Mouse (Mus musculus) induced T-regulatory cell, adult 2 months (primary cell): ENCODE measurements around the gene Scnn1b.

Experiments used
- DNase-seq: peaks from one replicate; pipeline ENCODE4 v3.0.0-alpha.2; 2012; ENCODE audit warnings: low read depth

Gene Scnn1b

DNA sequence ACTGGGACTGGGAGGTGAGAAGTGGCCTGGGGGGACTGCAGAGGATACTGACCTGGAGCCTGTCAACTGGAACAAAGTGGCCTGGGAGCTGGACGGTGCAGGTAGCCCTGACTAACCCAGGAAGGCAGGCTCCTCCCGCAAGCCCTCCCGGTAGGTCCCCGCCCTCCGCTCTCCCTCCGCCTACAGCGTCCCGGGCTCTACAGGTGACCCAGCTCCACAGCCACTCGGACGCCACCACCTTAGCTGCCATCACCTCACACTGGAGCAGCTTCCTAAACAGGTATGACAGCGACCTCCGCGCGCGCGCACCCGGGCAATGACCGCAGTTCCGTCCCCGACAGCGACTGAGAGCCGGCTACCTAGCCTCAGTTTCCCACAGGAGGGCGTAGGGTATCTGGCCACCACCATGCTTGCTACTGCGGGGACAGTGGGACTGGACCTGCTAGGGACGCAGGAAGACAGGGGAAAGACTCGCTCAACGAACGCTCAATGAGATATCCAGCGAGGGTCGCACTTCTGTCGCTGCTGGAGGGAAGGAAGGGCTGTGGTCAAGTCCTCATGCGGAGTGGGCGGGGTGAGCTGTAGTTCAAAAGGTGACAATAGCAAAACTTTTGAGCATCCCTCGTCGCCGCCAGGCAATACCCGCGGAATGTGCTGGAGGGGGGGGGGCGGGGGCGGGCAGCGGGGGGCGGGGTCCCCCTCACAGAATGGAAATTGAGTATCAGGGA is at the start of gene Scnn1b:
Gene Scnn1b (plus strand): TSS at position 181 of the 728 bp plus-strand sequence.
- DNase-seq: no peak

DNA sequence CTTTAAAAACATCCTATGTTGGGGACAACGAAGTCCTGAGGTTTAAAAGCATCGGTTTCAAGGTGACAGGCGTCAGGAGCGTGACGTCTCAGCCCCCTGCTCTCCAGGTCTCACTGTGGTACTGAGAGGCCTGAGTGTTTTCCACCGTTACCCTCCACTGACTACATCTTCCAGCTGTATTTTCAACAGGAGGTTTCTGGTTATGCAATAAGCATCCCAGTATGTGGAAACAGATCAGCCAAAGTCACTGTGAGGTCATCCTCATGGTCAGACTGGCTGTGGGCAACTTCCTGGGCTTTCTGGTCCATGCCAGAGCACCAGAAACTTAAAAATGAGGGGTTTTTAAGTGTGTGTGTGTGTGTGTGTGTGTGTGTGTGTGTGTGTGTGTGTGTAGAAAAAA is 43.2 kb upstream of the Scnn1b start:
- no peak for DNase-seq

DNA sequence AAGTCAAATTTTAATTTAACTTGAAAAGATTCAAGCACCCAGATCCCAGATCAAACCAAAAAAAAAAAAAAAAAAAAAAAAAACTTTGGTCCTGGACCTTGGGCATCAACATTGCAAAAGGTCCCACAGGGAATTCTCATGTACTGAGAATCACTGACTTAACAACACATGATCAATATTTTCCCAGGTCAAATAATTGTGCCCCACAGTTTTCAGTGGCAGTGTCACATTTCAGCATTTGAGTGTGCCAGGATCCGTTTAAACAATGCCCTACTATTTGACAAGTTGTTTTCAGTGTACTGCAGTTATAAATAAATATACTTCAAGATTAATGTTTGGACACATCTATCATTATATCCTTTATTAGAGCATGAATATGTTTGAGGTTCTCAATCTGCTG is 36.4 kb upstream of the Scnn1b start:
- no peak for DNase-seq

DNA sequence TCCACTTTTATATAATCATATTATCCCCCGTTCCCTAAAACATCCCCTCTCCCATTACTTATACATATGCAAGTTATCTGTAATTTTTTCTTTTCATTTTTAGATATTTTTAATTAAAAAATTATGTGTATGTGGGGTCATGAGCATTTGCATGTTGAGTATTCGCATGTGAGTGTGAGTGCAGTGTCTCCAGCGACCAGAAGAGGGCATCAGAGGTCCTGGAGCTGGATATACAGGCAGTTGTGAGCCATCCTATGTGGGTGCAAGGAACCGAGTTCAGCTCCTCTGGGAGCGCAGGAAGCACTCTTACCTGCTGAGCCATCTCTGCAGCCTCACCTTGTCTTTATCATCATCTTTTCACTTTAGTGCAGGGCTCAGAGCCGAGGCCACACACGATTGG is 29.4 kb upstream of the Scnn1b start:
- DNase-seq: peak; percentile 11

DNA sequence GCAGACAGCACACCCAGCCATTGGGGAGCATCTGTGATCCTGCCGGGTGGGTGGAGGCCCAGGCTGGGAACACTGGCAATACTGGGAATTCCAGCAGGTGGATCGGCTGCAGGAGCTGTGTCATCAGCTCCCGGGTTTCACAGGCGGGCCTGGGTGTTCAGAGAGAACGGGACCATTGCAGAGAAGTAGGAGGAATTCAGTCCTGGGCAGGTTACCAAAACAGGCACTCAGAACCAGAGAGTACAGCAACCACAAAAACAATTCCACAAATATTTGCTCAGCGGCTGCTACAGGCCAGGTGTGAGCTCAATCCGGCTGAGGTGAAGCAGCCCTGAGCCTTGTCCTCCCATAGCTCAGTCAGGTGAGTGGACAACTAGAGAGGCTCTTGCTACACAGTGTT is 28.0 kb upstream of the Scnn1b start:
- DNase-seq: no peak

DNA sequence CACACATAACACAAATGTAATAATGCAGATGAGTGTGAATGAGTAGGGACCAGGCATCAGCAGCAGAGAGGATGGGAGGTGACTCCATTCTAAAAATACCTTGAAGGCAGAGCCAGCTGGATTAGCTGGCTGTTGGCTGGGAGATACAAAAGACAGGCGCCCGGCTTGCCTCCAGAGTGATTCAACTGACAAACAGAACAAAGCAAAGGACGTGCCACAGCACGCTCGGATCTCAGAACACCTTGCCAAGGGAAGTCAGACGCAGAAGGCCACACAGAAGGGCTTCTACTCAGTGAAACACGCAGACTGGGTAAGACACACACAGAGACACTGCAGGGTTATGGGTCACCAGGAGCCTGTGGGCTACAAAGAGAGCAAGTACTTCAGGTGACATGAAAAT is 24.0 kb upstream of the Scnn1b start:
- DNase-seq: no peak

DNA sequence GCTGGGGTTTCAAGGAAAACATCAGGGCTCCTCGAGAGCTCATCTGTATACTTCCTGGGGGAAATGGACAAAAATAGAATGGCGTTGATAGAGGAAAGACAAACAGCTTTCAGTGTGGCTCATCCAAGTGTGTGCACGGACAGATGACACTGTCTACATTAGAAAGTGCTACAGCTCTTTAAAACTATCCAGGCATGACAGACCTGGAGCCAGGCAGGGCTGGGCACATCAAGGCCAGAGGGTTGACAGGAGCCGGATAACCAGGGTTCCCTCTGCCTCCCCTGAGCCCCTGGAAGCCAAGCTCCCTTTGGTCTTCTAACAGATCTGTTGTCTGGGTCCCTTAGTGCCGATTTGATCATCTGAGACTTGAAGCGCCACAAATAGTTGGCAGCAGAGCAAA is 22.6 kb upstream of the Scnn1b start:
- no peak for DNase-seq

DNA sequence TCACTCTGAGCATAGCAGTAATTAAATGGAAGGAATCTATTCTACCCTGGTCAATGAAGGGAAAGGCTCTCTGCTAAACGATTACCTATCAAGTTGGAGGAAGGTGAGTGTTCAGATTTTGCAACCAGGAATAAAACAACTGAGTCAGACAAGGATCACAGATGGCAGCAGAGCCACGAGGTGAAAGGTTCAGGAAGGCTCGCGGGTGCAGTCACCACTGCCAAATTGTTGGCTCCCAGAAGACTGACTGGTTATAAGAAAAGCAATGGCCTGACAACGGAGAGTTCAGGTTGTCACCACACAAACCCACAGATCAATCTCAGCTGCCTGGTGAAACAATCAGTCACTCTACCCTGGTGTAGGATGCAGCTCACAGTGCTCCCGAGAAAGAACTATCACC is 18.9 kb upstream of the Scnn1b start:
- no peak for DNase-seq

DNA sequence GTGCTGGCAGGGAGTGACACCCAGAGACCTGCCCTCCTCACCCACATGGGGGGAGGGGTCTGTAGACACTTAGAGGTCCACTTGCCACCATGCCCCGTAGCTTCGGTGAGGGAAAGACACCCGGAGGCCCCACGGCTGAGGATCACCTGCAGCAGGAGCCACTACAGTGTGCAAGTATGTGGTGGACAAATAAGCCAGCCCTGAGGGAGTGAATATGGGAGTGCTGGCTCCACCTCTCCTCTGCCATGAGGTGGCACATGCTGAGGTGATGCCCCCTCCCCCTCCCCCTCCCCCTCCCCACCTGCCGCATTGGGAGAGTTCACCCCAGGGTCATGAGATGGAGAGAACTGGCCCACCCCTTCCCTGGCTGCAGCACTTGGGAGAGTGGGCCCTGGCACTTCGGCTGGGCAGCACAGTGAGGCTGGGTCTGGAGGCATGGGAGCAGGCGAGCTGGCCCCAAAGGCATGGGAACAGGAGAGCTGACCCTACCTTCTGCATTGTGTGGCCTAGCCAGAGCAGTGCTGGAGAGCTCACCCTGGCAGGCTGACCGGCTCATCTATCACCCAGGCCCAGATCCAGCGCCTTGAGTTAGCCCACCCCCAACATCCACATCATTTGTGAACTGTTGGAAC is 16.2 kb upstream of the Scnn1b start:
- DNase-seq: no peak

DNA sequence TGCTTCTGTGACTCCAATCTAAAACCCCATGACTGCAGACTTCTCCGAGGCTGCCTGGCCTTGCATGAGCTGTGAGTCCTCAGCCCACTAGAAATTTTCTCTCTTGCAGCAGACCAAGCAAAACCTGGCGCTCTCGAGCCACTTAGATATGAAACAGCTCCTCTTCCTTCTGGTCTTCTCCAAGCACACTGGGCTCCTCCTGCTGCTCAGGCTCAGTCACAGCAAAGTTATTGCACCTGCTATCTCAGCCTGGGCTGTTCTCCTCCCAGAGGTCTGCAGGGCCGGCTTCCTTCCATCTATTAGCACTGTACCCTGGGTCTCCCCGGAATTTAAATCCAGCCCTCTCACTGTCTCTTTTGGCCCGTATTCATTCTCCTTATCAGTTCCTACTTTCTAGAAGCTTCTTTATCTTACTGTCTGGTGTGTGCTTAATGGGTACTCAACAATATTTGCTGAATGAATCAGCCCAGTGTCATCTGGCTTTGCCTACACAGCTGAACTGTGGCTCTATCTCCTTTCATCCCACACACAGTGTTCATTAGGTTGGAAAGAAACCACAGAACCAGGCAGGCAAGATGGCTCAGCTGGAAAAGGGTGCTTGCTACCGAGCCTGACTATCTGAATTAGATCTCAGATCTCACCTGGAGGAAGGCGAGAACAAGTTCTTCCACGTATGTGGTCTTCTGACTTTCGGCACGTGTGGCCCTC is 7.5 kb upstream of the Scnn1b start:
- no peak for DNase-seq

DNA sequence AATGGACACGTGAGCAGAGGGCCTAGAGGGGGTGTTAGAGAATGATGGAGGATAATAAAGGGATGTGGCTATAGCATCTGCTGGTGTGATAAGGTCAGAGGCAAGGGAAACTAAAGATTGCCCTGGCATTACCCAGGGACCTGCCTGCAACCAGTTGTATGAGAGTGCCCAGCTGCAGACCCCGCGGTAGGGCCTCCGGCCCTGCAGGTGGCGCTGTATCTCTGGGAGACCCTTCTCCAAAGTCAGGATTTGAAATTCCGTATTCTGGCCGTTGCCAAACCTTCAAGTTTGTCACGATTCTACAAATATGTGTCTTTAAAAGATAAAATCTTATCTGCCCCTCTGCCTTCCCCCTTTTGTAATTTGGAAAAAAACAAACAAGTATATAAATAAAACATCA is 5.9 kb upstream of the Scnn1b start:
- peak; percentile 2 for DNase-seq

DNA sequence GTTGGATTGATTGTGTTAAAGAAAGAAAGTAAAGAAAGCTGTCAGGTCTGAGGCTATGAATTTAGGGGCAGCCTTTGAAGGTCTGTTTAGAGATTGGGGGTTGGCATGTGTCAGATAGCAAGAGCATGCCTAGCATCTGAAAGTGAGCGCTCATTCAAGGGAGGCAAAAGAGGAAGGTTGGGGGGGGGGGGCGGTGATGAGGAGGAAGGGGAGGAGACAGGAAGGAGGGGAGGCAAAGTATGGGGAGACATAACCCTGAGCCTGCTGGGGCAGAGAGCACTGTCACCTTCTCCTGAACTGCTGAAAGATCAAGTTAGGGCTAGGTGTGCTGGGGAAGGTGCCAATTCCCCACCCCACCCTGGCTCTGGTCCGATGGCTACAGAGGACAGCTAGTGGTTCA is 6.8 kb downstream of the Scnn1b start:
- no peak for DNase-seq

DNA sequence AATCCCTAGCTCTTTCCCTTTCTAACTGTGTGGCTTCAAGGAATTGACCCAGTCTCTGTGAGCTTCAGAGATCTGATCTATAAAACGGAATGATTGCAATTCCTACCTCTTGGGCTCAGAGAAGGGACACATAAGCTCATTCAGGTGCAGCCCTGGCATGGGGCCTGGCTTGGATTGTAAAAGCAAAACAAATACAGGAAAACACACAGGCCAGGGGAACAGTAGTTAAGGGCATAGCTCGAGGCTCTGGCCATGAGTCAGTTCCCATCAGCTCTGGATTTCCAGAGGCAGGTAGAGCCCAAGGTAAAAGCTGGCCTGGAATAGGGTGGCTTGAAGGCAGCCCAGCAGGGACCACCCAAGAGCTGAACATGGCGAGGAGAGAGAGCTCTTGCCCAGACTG is 9.2 kb downstream of the Scnn1b start:
- DNase-seq: no peak

DNA sequence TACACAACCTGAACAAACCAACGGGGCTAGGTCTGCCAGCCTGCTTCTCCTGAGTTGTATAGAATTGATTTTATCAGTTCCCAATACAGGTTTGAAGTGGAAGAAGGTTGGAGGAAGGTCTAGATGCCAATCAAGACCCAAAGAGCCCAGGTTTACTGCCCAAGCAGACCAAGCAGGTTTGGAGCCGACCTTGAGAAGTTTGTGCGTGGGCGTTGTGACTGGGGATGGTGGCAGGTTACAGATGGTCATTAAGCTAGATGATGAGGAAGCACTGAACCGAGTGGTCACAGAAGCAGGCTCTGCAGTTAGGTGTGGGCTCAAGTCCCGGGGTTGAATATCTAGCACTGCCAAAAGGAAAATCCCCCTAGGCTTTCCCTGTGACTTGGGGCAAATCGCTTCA is 9.9 kb downstream of the Scnn1b start:
- DNase-seq: no peak

DNA sequence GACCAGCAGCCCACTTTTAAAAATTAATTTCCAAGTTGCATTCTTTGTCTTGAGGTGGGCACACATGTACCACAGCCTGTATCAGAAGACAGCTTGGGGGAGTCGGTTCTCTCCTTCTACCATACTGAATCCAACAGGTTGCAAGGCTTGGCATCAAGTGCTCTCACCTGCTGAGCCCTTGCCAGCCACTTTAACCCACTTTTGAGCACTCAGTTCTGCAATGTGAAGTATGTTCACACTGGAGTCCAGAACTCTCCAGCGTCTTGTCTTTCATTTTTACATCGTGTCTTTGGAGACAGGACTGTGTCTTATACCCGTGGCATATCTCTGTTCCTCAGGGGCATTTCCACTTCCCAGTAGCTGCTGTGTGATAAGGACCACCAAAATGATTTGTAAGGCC is 15.4 kb downstream of the Scnn1b start:
- no peak for DNase-seq

DNA sequence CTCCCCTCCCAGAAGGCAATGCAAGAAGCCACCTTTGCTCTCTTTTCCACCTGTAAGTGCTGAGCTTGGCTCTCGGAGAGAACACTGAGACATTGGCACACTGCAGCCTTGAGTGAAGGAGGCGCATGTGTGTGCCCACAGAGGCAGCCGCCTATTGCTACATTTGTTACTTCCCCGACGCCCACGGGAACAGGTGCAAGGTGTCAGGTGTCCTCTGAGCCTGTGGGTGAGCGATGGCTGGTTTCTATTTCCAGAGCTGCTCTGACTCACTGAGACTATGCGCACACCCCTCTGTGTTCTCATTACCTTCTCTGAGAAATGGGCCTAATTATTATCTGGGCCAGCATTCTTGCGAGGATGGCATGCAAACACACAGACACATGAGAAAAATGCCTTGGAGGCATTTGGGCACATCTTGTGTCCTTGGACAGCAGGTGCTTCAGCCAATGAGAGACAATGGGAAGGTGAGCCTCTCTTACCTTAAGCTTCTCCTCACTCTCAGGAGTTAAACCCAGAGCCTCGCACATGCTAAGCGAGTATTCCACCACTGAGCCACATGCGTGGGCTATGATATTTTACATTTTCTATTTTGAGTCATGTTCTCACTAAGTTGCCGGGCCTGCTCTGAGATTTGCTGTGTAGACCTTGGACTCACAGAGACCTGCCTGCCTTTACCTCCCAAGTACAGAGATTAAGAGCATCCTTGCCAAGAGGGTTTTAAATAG is 26.0 kb downstream of the Scnn1b start:
- no peak for DNase-seq

DNA sequence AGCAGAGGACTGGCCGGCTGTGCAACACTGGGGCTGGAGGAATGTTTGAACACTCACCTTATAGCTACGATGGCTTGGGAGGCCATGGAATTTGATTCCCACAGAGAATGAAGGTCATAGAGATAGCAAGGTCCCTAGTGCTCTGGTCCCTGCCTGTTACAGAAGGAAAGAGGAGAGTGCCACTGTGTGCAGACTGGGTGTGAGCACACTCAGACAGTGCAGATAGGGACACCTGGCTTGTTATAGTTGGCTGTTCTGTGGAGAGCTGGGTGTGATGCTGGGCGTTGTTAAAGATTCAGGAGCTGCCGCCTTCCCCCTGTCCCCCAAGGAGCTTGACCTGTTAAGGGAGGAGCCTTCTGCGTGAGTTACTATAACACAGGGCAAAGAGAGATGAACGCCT is 31.9 kb downstream of the Scnn1b start:
- DNase-seq: no peak

DNA sequence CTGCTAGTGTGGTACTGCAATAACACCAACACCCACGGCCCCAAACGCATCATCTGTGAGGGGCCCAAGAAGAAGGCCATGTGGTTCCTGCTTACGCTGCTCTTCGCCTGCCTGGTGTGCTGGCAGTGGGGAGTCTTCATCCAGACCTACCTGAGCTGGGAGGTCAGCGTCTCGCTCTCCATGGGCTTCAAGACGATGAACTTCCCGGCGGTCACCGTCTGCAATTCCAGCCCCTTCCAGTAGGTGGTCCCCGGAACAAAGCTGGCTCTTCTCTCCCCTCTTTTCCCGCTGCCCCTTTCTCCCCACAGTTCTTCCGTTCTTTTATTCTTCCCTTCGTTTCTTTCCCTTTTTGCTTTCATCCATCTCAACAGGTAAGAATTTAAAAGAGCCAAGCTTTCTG is 34.5 kb downstream of the Scnn1b start:
- DNase-seq: peak; percentile 31

DNA sequence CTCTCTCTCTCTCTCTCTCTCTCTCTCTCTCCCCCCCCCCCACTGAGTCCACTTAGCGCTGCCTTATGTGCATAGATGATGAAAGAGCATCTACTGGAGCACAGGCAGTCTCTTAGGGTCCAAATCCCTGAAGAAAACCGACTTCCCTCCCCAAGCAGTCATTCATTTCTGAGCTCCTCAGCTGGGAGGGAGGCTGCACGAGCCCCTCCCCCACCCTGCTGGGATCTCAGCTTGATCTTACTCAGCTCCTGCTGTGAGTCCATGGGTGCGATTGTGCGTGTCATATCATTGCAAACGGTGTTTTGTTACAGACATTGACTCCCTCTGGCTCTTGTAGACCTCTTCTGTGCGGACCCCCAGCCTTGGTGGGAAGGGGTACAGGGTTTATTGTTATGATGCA is 35.1 kb downstream of the Scnn1b start:
- DNase-seq: no peak

DNA sequence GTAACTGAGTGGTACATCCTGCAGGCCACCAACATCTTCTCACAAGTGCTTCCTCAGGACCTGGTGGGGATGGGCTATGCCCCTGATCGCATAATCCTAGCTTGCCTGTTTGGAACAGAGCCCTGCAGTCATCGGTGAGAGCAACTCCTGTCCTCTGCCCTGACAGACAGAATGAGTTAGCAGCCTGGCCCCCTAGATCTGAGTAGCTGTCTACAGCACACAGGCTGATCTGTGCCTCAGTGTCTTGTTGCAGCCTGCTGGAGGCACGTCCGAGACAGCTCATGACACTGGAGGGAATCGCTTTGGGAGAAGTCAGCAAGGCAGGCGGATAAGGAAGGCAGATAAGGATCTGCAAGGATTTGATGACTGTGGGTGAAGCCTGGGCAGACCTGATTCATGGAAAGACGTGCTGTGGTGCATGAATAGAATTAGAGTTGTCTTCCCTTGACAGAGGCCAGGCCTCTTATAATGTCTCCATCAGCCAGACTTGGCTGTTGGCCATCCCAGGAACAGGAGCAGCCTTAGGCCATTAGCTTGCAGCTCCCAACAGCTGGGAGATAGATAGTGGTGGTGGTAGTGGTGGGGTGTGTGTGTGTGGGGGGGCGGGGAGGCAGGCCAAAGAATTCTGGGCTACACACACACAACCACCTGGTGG is 38.0 kb downstream of the Scnn1b start:
- no peak for DNase-seq

DNA sequence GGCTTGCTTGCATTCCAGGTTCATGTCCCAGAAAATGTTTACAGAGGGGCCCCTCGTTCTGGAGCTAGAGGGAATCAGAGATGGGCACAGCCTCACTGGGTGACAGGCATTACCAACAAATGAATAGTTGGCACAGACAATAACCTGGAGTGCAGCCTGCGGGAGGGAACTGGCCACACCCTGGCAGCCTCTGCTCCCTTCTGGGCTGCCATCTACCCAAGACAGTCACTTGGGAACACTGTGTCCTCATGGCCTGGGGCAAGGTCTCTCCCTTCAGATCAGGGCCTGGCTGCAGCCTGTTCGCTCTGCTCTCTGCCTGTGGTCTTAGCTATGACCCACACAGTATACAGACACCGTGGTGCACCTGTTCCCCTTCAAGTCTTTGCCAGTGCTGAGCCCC is 42.0 kb downstream of the Scnn1b start:
- no peak for DNase-seq

DNA sequence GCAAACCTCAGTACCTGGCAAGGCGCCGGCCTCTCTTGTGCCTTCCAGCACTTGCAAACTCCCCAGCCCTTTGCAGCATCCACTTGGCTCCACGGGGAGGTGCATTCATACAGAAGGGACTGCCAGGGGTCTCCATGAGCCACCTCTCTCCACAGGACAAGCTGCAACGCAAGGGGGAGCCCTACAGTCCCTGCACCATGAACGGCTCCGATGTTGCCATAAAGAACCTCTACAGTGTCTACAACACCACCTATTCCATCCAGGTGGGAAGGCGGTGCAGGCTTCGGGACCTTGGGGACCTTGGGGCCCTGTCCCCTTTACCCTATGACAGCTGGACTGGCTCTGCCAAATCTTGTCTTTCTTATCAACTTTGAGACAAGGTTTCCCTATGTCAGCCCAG is 47.4 kb downstream of the Scnn1b start:
- no peak for DNase-seq
